23 mouse cellular contexts compared by ENCODE assay signal in genomic region chr17:35649429-35649828, GRCm38 (mm10). TPM values are rescaled to one million over a fixed set of nuclear protein-coding genes. Genes with fewer than 3 reads are reported as not detected.
DNase-seq lines count a peak whose midpoint lies in the region; ATAC-seq and TF ChIP-seq lines count a peak whose summit lies in the region.
"Had no signal": no experiment of that assay in that cellular context is flagged by ENCODE, and none has a peak within 500 bp of the region (broad histone marks: within the 10 kb centered on the region; RNA-seq: fewer than 3 reads in every experiment).

No protein-coding gene starts in this region.

- WGBS in kidney, adult 2 months: 31% methylated on average over 2 of the region's 2 CpGs
- 51% methylated on average over 2 of the region's 2 CpGs for WGBS in liver, embryonic 12.5 days (ENCODE audit: insufficient replicate concordance)
- 71% methylated on average over 2 of the region's 2 CpGs for WGBS in midbrain, embryonic 15.5 days

- no peak overlapping the region for H3K9ac ChIP-seq in liver, embryonic 12.5 days
- no peak overlapping the region for H3K9ac ChIP-seq in midbrain, embryonic 15.5 days
- H3K9ac ChIP-seq: embryonic facial prominence, embryonic 12.5 days; hindbrain, embryonic 15.5 days had no signal

- ATAC-seq in Patski: peak; percentile 6
- ATAC-seq in liver, embryonic 12.5 days: no peak
- no peak for ATAC-seq in midbrain, embryonic 15.5 days (replicated peaks)
- ATAC-seq: activated CD4-positive, CD25-positive, alpha-beta regulatory T cell, adult 4 months had no signal

- no peak for TF ChIP-seq CTCF in Patski (IDR thresholded peaks at IDR 0.05)
- no peak for TF ChIP-seq CTCF in kidney, adult 2 months (conservative IDR thresholded peaks at IDR 0.05; ENCODE audit: insufficient read depth, insufficient read length, low read depth, low read length)

- no peak for DNase-seq in Patski (ENCODE audit: low read depth, low spot score)
- peak; percentile 48 for DNase-seq in kidney, adult 2 months
- peak; percentile 38 to 46 for DNase-seq in kidney, postnatal 36 days
- DNase-seq in lung, postnatal 25 days (ENCODE audit: low spot score): peak; percentile 90
- DNase-seq in adrenal gland, adult 2 months: no peak
- no peak for DNase-seq in frontal cortex, postnatal 36 days (ENCODE audit: low spot score in 2 of 2)
- DNase-seq: cerebellum, adult 11 months; heart, postnatal 14 days; layer of hippocampus, postnatal 36 days; spleen, adult 18-20 months; thymus, postnatal 4 days had no signal

- CTCF ChIA-PET in Patski (lab: Charles Lee): interaction anchor here (1.0 to 2.8 kb wide), 5 partner anchors 10 to 65 kb away, joined by 3 to 11 read pairs (median 4); no protein-coding TSS in a partner anchor

- no peak for TF ChIP-seq POLR2A in kidney, adult 2 months (IDR thresholded peaks at IDR 0.05; ENCODE audit: low read depth, low read length)

- POLR2A ChIA-PET in Patski (lab: Charles Lee): interaction anchor here (0.9 kb wide), 1 partner anchor 11 kb away, joined by 4 read pairs; no protein-coding TSS in a partner anchor

- H3K36me3 ChIP-seq in kidney, adult 2 months (ENCODE audit: control insufficient read depth, insufficient read depth, low read length): no peaks in the 10 kb centered on the region
- no peaks in the 10 kb centered on the region for H3K36me3 ChIP-seq in liver, embryonic 12.5 days
- H3K36me3 ChIP-seq in midbrain, embryonic 15.5 days (replicated peaks): no peaks in the 10 kb centered on the region
- H3K36me3 ChIP-seq: hindbrain, embryonic 15.5 days had no signal

- H3K27me3 ChIP-seq in Patski: no peaks in the 10 kb centered on the region
- H3K27me3 ChIP-seq in kidney, adult 2 months (replicated peaks; ENCODE audit: control insufficient read depth, insufficient read depth, low read length): no peaks in the 10 kb centered on the region
- H3K27me3 ChIP-seq in liver, embryonic 12.5 days (replicated peaks): peaks cover 26% of the 10 kb centered on the region; the same call in 1 of the 2 replicates
- no peaks in the 10 kb centered on the region for H3K27me3 ChIP-seq in midbrain, embryonic 15.5 days (replicated peaks)
- H3K27me3 ChIP-seq: embryonic facial prominence, embryonic 12.5 days; hindbrain, embryonic 15.5 days had no signal

- H3K9me3 ChIP-seq in liver, embryonic 12.5 days (replicated peaks): no peaks in the 10 kb centered on the region
- no peaks in the 10 kb centered on the region for H3K9me3 ChIP-seq in midbrain, embryonic 15.5 days
- H3K9me3 ChIP-seq: embryonic facial prominence, embryonic 12.5 days; forebrain, embryonic 10.5 days; hindbrain, embryonic 15.5 days had no signal

- H3K4me1 ChIP-seq in kidney, adult 2 months (ENCODE audit: control insufficient read depth, insufficient read depth, low read length): peaks cover 13% of the 10 kb centered on the region; the same call in 1 of the 2 replicates
- no peaks in the 10 kb centered on the region for H3K4me1 ChIP-seq in liver, embryonic 12.5 days
- no peaks in the 10 kb centered on the region for H3K4me1 ChIP-seq in midbrain, embryonic 15.5 days
- H3K4me1 ChIP-seq: embryonic facial prominence, embryonic 12.5 days; hindbrain, embryonic 15.5 days had no signal

- no peak overlapping the region for H3K4me3 ChIP-seq in kidney, adult 2 months (ENCODE audit: insufficient read depth, low read depth, low read length)
- no peak overlapping the region for H3K4me3 ChIP-seq in liver, embryonic 12.5 days
- no peak overlapping the region for H3K4me3 ChIP-seq in midbrain, embryonic 15.5 days
- H3K4me3 ChIP-seq: embryonic facial prominence, embryonic 12.5 days; forebrain, embryonic 10.5 days; hindbrain, embryonic 15.5 days; myocyte had no signal

- no peak overlapping the region for H3K4me2 ChIP-seq in liver, embryonic 12.5 days
- no peak overlapping the region for H3K4me2 ChIP-seq in midbrain, embryonic 15.5 days
- H3K4me2 ChIP-seq: embryonic facial prominence, embryonic 12.5 days; hindbrain, embryonic 15.5 days; midbrain, embryonic 11.5 days had no signal

- H3K27ac ChIP-seq in kidney, adult 2 months (ENCODE audit: insufficient read depth, low read depth, low read length): no peak overlapping the region; the same call in 1 of the 2 replicates
- no peak overlapping the region for H3K27ac ChIP-seq in liver, embryonic 12.5 days
- no peak overlapping the region for H3K27ac ChIP-seq in midbrain, embryonic 15.5 days
- H3K27ac ChIP-seq: embryonic facial prominence, embryonic 12.5 days; forebrain, embryonic 10.5 days; hindbrain, embryonic 15.5 days had no signal

- in situ Hi-C loops in Patski (cut with MboI; ENCODE audit: low pct_unique_long_range_greater_than_20kb): no loop called here

RNA-seq across cellular contexts. Expression of gene Mucl3, which starts 5.9 kb away (rescaled TPM):
- not detected for polyA plus RNA-seq in Patski (2021)
- polyA plus RNA-seq in kidney, adult 2 months (2012; rRNA removed): not detected in 2 replicates
- total RNA-seq in adrenal gland, adult 2 months (2021): not detected
- 0.18 TPM in 1 of 2 replicates, not detected in the other for polyA plus RNA-seq in adrenal gland, adult 2 months (2012; rRNA removed)
- 0.05 TPM in 1 of 2 replicates, not detected in the other for polyA plus RNA-seq in liver, embryonic 12.5 days (2016; fragmentation: Nextera tagmentation; extraction: Ambion mirVana)
- not detected in 2 replicates for polyA plus RNA-seq in midbrain, embryonic 15.5 days (2015; fragmentation: Nextera tagmentation; extraction: Ambion mirVana)
- total RNA-seq: gastrocnemius, adult 8-10 months; heart, postnatal 14 days; layer of hippocampus, postnatal 36 days; neutrophil, adult 5-6 weeks had no signal
- polyA plus RNA-seq: limb, embryonic 11.5 days; liver, embryonic 16.5 days; midbrain, embryonic 11.5 days had no signal

RNA-seq across cellular contexts. Expression of gene Vars2, which starts 18.0 kb away (rescaled TPM):
- polyA plus RNA-seq in Patski (2021): 34.4 TPM
- 21.5 and 31.3 TPM in 2 replicates for polyA plus RNA-seq in kidney, adult 2 months (2012; rRNA removed)
- total RNA-seq in adrenal gland, adult 2 months (2021): 10 to 100 TPM; 36.4 to 38.6 TPM
- 75.5 and 77.3 TPM in 2 replicates for polyA plus RNA-seq in adrenal gland, adult 2 months (2012; rRNA removed)
- polyA plus RNA-seq in liver, embryonic 12.5 days (2016; fragmentation: Nextera tagmentation; extraction: Ambion mirVana): 10.7 and 11.8 TPM in 2 replicates
- 16.3 and 16.5 TPM in 2 replicates for polyA plus RNA-seq in midbrain, embryonic 15.5 days (2015; fragmentation: Nextera tagmentation; extraction: Ambion mirVana)

RNA-seq across cellular contexts. Expression of gene Gm9573, which starts 23.0 kb away (rescaled TPM):
- polyA plus RNA-seq in Patski (2021): not detected
- polyA plus RNA-seq in kidney, adult 2 months (2012; rRNA removed): not detected in 2 replicates
- not detected for total RNA-seq in adrenal gland, adult 2 months (2021)
- not detected in 2 replicates for polyA plus RNA-seq in adrenal gland, adult 2 months (2012; rRNA removed)
- polyA plus RNA-seq in liver, embryonic 12.5 days (2016; fragmentation: Nextera tagmentation; extraction: Ambion mirVana): not detected in 2 replicates
- polyA plus RNA-seq in midbrain, embryonic 15.5 days (2015; fragmentation: Nextera tagmentation; extraction: Ambion mirVana): not detected in 2 replicates
- total RNA-seq: gastrocnemius, adult 8-10 months; heart, postnatal 14 days; layer of hippocampus, postnatal 36 days had no signal
- polyA plus RNA-seq: activated CD4-positive, CD25-positive, alpha-beta regulatory T cell, adult 4 months; embryonic facial prominence, embryonic 12.5 days; forebrain, embryonic 10.5 days; hindbrain, embryonic 15.5 days; limb, embryonic 11.5 days; liver, embryonic 16.5 days; midbrain, embryonic 11.5 days; myocyte had no signal

RNA-seq across cellular contexts. Expression of gene Gtf2h4, which starts 24.1 kb away (rescaled TPM):
- polyA plus RNA-seq in Patski (2021): 30.5 TPM
- polyA plus RNA-seq in kidney, adult 2 months (2012; rRNA removed): 28.7 and 29.1 TPM in 2 replicates
- total RNA-seq in adrenal gland, adult 2 months (2021): 10 to 100 TPM; 18.6 to 25.3 TPM
- polyA plus RNA-seq in adrenal gland, adult 2 months (2012; rRNA removed): 22.5 and 23.4 TPM in 2 replicates
- polyA plus RNA-seq in liver, embryonic 12.5 days (2016; fragmentation: Nextera tagmentation; extraction: Ambion mirVana): 38.3 and 44.0 TPM in 2 replicates
- polyA plus RNA-seq in midbrain, embryonic 15.5 days (2015; fragmentation: Nextera tagmentation; extraction: Ambion mirVana): 27.6 and 29.5 TPM in 2 replicates

RNA-seq across cellular contexts. Expression of gene Sfta2, which starts 48.1 kb away (rescaled TPM):
- not detected for polyA plus RNA-seq in Patski (2021)
- polyA plus RNA-seq in kidney, adult 2 months (2012; rRNA removed): 0.80 and 1.3 TPM in 2 replicates
- total RNA-seq in adrenal gland, adult 2 months (2021): not detected
- polyA plus RNA-seq in adrenal gland, adult 2 months (2012; rRNA removed): not detected in 2 replicates
- not detected in 2 replicates for polyA plus RNA-seq in liver, embryonic 12.5 days (2016; fragmentation: Nextera tagmentation; extraction: Ambion mirVana)
- polyA plus RNA-seq in midbrain, embryonic 15.5 days (2015; fragmentation: Nextera tagmentation; extraction: Ambion mirVana): not detected in 2 replicates
- total RNA-seq: gastrocnemius, adult 8-10 months; heart, postnatal 14 days; layer of hippocampus, postnatal 36 days; neutrophil, adult 5-6 weeks had no signal
- polyA plus RNA-seq: activated CD4-positive, CD25-positive, alpha-beta regulatory T cell, adult 4 months; embryonic facial prominence, embryonic 12.5 days; forebrain, embryonic 10.5 days; limb, embryonic 11.5 days; liver, embryonic 16.5 days; midbrain, embryonic 11.5 days; myocyte had no signal

Comparison
In these comparisons a context has a peak if more than half of its experiments do, and no peak if none do; other contexts are left out.
1. DNase-seq: peak in kidney, adult 2 months (single experiment), kidney, postnatal 36 days (2 of 2) and lung, postnatal 25 days (single experiment); none in Patski (single experiment), adrenal gland, adult 2 months (single experiment) and frontal cortex, postnatal 36 days (0 of 2).